Mouse (Mus musculus) retina, postnatal 7 days (tissue): ENCODE data around the gene Tusc2.
"Not testable (repeated sequence)": the region's sequence is repeated elsewhere in the genome, so short reads cannot be mapped to it uniquely, and the experiment has no call there.

ENCODE experiments used
- DNase-seq: peaks from one replicate; pipeline ENCODE4 v3.0.0-alpha.2; 2012; ENCODE audit warnings: low read depth, low spot score

Tusc2 gene

DNA sequence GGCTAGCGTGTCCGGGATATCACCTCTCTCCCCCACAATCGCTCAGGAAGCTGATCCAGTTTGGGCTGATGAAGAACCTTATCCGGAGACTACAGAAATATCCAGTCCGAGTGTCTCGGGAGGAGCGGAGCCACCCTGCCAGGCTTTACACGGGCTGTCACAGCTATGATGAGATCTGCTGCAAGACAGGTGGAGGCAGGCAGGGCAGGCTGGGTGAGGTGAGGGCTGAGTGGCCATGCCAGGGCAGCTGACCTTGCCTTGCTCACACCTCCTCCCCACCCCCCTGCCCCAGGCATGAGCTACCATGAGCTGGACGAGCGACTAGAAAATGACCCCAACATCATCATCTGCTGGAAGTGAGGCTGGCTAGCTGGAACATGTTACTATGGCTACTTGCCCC lies 17.9 kb upstream of the Tusc2 start:
- no peak for DNase-seq

GRCm38 (mm10) chr9:107545602-107546001 lies 17.5 kb upstream of the Tusc2 start:
- no peak for DNase-seq

- peak; percentile 73 for DNase-seq
Observed at GRCm38 (mm10) chr9:107547026-107547425, 16.0 kb upstream of the Tusc2 start, which contains the start of gene Zmynd10. Zmynd10 (plus strand) TSS chr9:107547298.

GRCm38 (mm10) chr9:107547957-107548356 lies 15.1 kb upstream of the Tusc2 start:
- no peak for DNase-seq

DNA sequence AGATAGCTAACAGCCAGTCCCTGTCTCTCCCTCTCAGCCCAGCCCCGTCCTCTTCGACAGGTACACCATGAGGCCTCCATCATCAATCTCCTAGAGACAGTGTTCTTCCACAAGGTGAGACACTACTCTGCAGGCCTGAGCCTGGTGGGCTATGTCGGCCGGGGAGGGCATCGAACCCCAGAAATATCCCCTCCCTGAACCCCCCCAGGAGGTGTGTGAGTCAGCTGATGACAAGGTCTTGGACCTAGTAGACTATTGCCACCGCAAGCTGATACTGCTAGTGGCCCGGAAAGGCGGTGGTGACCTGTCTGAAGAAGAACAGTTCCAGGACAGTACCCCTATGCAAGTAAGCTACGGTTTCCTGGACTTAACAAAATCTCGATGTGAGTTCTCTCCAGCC lies 14.2 kb upstream of the Tusc2 start:
- DNase-seq: no peak

DNA sequence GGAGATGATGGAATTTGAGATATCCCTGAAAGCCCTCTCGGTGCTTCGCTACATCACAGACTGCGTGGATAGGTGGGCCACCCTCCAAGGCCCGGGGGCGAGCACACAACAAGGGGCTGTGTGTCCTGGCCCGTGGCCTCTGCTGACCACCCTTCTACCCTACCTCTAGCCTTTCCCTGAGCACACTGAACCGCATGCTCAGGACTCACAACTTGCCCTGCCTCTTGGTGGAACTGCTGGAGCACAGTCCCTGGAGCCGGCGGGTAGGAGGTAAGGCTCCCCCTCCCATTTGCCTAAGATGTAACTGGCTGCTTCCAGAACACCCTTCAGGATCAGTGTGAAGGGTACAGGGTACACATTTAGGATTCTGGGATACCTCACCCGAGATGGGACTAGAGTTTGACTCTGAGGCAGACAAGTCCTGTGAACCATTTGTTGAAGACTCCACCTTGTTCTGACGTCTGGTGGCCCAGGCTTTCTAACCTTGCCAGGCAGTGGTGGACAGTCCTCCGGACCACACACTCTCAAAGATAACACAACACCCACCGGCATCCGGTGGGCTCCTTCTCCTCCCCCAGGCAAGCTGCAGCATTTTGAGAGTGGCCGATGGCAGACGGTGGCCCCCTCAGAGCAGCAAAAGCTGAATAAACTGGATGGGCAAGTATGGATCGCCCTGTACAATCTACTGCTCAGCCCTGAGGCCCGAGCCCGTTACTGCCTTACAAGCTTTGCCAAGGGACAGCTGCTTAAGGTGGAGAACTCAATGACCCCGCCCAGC lies 13.6 kb upstream of the Tusc2 start:
- no peak for DNase-seq

DNA sequence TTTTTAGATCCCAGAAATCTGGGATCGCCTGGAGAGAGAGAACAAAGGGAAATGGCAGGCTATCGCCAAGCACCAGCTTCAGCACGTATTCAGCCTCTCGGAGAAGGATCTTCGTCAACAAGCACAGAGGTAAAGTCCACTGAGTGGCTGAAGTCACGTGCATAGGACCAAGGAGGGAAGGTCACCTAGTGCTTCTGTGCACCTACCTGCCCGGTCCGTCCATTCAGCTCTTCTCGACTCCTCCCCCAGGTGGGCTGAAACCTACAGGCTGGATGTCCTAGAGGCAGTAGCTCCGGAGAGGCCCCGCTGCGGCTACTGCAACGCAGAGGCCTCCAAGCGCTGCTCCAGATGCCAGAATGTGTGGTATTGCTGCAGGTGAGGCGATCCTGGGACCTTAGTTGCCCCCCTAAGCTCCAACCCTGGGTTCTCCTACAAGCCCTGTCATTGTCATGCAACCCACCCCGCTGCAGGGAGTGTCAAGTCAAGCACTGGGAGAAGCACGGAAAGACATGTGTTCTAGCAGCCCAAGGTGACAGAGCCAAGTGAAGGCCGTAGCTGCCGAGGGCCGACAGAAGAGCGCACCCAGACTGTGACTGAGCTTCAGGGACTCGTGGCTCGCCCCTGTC lies 12.5 kb upstream of the Tusc2 start:
- no peak for DNase-seq

DNA sequence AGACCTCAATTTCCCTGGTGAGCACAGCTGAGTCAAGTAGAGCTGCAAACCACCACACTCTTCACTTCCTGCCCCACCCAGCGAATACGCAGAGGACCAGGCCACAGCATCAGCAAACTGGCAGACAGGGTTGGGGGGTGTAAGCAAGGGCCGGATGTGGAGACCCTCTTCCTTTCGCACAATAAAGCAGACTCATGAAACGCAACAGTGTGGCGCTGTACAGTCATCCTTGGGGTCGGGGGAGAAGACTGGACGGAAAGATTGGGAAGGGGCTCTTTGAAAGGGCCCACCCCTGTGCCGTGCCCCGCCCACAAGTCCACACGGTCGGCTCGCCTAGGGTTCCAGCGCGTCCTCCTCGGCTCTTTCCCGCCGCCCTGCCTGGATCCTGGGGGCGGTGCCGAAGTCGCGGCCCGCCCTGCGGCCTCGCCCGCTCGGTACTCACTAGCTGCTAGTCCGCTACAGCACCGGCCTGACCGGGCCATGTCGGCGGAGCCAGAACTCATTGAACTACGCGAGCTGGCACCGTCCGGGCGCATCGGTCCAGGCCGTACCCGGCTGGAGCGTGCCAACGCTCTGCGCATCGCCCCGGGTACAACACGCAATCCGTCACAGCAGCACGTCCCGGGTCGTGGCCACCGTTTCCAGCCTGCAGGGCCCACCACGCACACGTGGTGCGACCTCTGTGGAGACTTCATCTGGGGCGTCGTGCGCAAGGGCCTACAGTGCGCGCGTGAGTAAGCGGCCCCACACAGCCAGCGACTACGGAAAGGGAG lies 11.8 kb upstream of the Tusc2 start, which contains the start of gene Rassf1:
Rassf1 (plus strand) TSS at position 439 of the 773 bp plus-strand sequence.
- no peak for DNase-seq

DNA sequence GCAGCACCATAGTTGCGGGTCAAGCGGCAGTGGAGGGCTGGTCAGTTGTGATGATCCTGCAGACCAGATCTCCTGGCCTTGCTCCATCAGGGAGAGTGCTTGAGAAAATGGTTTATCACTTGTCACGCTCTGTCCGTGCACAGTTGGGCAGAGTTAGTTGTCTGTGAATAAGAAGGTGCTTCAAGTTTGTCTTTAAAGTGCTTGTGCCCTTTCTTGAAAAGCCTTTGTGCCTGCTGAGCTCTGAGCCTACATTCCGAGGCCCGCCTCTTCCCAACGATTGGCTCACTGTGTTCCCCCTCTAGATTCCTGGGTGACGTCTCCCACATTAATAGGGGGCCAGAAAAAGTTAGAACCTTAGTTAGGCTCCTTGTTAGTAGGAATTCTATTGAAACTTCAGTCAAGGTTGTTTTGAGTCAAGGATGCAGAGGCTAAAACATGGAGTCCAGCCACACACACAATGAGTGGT lies 11.1 kb upstream of the Tusc2 start:
- DNase-seq: no peak

DNA sequence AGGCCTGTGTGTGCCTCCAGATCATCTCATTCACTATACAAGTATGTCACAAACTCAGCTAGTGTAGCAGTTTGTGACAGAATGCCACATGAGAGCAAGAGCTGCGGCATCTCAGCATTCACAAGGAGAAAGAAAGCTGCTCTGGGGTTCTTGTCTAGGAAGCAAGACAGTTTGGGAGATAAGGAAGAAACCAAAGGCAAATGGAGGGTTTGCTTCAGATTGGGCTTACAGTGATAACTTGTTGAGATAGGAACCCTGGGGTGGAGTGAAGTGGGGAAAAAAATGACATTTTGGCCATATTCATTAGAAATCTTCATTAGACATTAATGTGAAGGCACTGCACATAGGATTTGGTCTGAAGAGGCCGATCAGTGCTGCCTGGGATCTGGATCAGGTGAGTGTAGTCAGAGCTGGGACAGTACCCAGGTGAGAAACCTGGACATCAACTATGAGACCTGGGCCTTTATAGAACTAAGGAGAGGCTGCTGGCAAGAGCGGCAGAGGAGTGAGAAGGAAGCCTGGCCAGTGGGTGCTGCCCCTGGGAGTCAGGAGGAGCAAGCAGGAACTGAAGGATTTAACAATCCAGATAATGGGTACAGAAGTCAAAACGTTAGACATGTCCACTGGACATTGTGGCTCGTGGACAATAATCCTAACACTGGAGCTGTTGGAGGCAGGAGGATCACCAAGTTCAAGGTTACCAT lies 10.2 kb upstream of the Tusc2 start:
- no peak for DNase-seq

GRCm38 (mm10) chr9:107553541-107554318 lies 9.3 kb upstream of the Tusc2 start:
- no peak for DNase-seq

DNA sequence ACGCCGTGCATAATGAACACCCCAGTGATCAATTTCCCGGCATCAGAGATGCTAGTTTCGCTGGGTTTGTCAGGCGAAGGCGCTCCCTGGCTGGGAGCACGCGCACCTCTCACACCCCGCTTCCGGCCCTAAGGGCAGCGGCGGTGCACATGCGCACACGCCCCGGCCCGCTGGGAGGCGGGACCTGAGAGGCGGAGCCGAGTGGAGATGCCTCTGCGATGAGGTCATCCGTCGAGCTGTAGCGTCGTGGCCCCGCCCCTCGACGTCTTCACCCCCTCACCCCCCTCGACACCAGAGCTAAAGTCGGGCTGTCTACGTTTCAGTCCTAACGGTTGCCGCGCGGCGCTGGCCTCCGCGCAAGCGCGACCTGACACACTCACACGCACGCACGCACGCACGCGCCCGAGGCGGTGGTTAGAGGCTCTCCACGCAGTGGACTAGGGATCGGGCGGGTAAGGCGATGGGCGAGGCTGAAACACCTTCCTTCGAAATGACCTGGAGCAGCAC lies 8.7 kb upstream of the Tusc2 start:
- peak; percentile 97 for DNase-seq

DNA sequence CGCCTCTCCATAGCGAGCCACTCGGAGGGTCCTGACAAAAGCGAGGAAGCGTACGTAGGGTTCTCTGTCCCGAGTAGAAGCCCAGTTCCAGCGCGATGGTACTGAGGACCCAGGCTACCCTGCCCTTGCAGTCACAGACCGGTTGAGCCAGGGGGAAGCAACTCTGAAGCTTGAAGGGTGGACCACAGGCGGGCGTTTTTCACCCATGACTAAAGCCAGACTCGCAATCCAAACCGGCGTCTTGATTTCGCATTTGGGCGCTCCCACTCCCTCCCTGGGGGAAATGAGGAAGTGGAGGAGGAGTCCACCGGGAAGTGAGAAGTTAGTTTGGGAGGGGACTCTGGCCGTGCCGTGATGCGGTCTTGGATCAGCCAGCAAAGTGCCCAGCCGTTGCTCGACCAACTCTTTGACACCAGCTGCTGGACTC lies 8.0 kb upstream of the Tusc2 start:
- no peak for DNase-seq

GRCm38 (mm10) chr9:107555701-107556100 lies 7.4 kb upstream of the Tusc2 start:
- no peak for DNase-seq

- DNase-seq: no peak
Observed at GRCm38 (mm10) chr9:107556346-107556745, 6.7 kb upstream of the Tusc2 start.

DNA sequence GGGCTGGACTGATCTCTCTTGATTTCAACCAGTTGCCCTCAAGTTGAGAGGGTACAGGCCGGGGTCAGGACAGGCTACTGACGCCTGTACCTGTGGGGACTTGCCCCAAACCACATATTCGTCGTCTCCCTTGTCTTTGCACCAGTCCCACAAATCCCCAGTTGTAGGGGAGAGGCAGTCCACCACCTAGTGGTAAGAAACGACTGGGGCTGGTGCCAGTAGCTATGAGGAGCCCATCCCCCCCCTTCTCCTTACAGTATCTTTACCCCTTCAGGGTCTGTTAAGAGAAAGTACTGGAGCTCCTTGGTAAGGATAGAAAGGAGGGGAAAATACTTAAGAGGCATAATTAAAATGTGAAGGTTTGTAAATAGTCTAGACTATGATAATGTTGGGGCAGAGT lies 2.5 kb downstream of the Tusc2 start:
- not testable (repeated sequence) for DNase-seq

- no peak for DNase-seq
Observed at GRCm38 (mm10) chr9:107566041-107566709, 3.1 kb downstream of the Tusc2 start.

DNA sequence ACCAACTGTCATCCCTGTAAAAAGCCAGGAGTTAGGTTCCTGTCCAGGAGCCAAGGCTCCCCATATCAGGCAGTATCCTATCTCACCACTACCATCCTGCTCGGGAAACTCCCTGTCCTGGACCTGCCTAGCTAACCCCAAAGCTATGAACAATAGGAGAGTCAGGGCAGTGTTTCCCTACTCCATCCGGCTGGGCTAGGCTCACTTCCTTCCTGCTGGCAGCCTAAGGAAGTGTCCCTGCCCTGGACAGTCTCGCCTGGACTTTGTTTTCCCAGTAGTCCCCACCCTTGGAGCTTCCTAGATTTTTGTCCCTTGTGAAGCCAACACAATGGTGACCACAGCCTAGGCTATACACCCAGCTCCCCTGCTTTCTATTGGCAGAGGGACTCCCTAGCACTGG lies 3.8 kb downstream of the Tusc2 start:
- DNase-seq: no peak

GRCm38 (mm10) chr9:107567702-107568319 lies 4.8 kb downstream of the Tusc2 start, which contains the start of gene Hyal2:
Hyal2 (plus strand) TSS chr9:107567945.
- no peak for DNase-seq
